Mouse (Mus musculus): ENCODE results near the gene Klc4. TPM values are rescaled to one million over a fixed set of nuclear protein-coding genes. Genes with fewer than 3 reads are reported as not detected.

The Klc4 gene
- polyA plus RNA-seq, 1 experiment, result 213 TPM

GRCm38 (mm10) chr17:46628791-46629684 is 16.8 kb downstream of the Klc4 start, which contains the start of gene Ptk7:
Gene Ptk7, minus strand, starts transcription at chr17:46629504.
- Histone ChIP-seq H3K27me3 (ENCODE audit: control insufficient read depth, insufficient read depth, low read length) (no peaks in the 10 kb centered on the region), H3K4me1 (ENCODE audit: control insufficient read depth, insufficient read depth, insufficient read length, low read length) (peaks cover 5% of the 10 kb centered on the region), H3K36me3 (ENCODE audit: control insufficient read depth, insufficient read depth, low read length) (peaks cover 31% of the 10 kb centered on the region), H3K4me3 (ENCODE audit: low read depth, low read length) (peak within 1 kb of the TSS; percentile 77), H3K27ac (ENCODE audit: insufficient read depth, low read depth, low read length) (peak within 1 kb of the TSS; percentile 44; the same call in 1 of the 2 replicates)
- TF ChIP-seq CTCF (IDR thresholded peaks at IDR 0.05; ENCODE audit: extremely low read depth, insufficient read length, insufficient replicate concordance, low read depth, low read length) (no peak), POLR2A (IDR thresholded peaks at IDR 0.05; ENCODE audit: low read depth, low read length) (0 out of 2 replicates have a peak, but pooled peaks have one; percentile 24)
- 1% methylated on average over 87 of the region's 90 CpGs for WGBS

GRCm38 (mm10) chr17:46628471-46628790 is 17.4 kb downstream of the Klc4 start:
- under 1% methylated on average over 13 of the region's 13 CpGs for WGBS
- H3K4me1 ChIP-seq (ENCODE audit: control insufficient read depth, insufficient read depth, insufficient read length, low read length), result peaks cover 5% of the 10 kb centered on the region
- peaks cover 25% of the 10 kb centered on the region for H3K36me3 ChIP-seq (ENCODE audit: control insufficient read depth, insufficient read depth, low read length)
- no peak for TF ChIP-seq POLR2A (IDR thresholded peaks at IDR 0.05; ENCODE audit: low read depth, low read length)
- no peak for TF ChIP-seq CTCF (IDR thresholded peaks at IDR 0.05; ENCODE audit: extremely low read depth, insufficient read length, insufficient replicate concordance, low read depth, low read length)
- no peaks in the 10 kb centered on the region for H3K27me3 ChIP-seq (ENCODE audit: control insufficient read depth, insufficient read depth, low read length)
- peak overlapping the region; percentile 77 for H3K4me3 ChIP-seq (ENCODE audit: low read depth, low read length)
- H3K27ac ChIP-seq (ENCODE audit: insufficient read depth, low read depth, low read length), result no peak overlapping the region

DNA sequence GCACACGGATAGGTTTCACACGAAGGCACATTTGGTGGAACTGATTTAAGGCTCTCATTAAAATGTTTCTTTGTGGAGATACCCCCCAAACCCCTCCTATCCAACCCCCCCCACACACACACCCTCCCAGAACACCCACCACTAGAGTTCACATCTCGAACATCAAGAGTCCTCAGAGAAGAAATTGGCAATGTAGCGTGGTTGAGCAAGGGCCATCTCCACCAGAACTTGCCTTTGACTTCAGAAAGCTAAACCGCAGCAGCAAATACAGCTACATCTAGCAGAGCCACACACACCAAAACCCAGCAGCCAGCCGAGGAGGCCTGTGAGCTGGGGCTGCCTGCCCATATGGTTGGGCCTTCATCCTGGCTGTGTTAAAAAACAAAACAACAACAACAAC is 18.4 kb downstream of the Klc4 start:
- no peak for TF ChIP-seq POLR2A (IDR thresholded peaks at IDR 0.05; ENCODE audit: low read depth, low read length)
- TF ChIP-seq CTCF (IDR thresholded peaks at IDR 0.05; ENCODE audit: extremely low read depth, insufficient read length, insufficient replicate concordance, low read depth, low read length), result no peak
- H3K4me3 ChIP-seq (ENCODE audit: low read depth, low read length), result no peak overlapping the region
- peaks cover 16% of the 10 kb centered on the region for H3K36me3 ChIP-seq (ENCODE audit: control insufficient read depth, insufficient read depth, low read length)
- H3K27me3 ChIP-seq (ENCODE audit: control insufficient read depth, insufficient read depth, low read length), result no peaks in the 10 kb centered on the region
- WGBS, result 81% methylated on average over 6 of the region's 6 CpGs
- no peak overlapping the region for H3K27ac ChIP-seq (ENCODE audit: insufficient read depth, low read depth, low read length)
- H3K4me1 ChIP-seq (ENCODE audit: control insufficient read depth, insufficient read depth, insufficient read length, low read length), result peaks cover 5% of the 10 kb centered on the region

GRCm38 (mm10) chr17:46624598-46624997 is 21.2 kb downstream of the Klc4 start:
- peaks cover 6% of the 10 kb centered on the region for H3K4me1 ChIP-seq (ENCODE audit: control insufficient read depth, insufficient read depth, insufficient read length, low read length)
- no peaks in the 10 kb centered on the region for H3K27me3 ChIP-seq (ENCODE audit: control insufficient read depth, insufficient read depth, low read length)
- no peak overlapping the region for H3K27ac ChIP-seq (ENCODE audit: insufficient read depth, low read depth, low read length)
- H3K36me3 ChIP-seq (ENCODE audit: control insufficient read depth, insufficient read depth, low read length), result no peaks in the 10 kb centered on the region
- H3K4me3 ChIP-seq (ENCODE audit: low read depth, low read length), result no peak overlapping the region
- TF ChIP-seq POLR2A (IDR thresholded peaks at IDR 0.05; ENCODE audit: low read depth, low read length), result no peak
- no peak for TF ChIP-seq CTCF (IDR thresholded peaks at IDR 0.05; ENCODE audit: extremely low read depth, insufficient read length, insufficient replicate concordance, low read depth, low read length)
- WGBS, result 79% methylated on average over 12 of the region's 12 CpGs

DNA sequence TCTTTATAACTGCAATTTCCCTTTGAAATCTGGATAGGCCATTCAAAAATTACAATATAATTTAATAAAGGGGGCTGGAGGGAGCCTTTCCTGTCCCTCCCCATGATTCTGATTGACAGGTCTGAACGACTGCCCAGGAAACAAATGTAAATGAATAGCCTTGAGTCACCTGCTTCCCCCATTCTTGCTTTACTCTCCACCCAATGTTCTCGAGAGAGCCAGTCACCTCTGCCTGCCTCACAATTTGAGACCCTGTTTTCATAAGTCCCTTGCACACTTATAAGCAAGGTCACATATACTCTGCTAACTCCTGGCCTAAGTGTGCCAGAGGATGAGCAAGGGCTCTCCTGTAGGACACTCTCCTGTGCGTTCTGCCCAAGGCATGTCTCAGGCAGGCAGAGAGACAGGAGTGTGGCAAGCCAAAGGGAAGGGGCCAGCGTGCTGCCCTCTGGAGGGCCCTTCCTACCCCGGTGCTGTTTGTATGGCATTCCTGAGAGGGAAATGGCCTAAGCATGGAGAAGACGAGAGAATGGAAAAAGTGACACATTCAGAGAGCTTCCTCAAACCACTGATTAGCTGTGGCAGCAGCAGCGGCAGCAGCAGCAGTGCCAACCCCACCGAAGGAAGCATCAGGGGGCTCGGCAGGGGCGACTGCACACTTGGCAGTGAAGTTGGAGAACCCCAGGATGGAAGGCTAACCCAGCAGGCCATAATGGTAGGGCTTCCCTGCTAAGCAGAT is 21.8 kb downstream of the Klc4 start:
- Histone ChIP-seq H3K36me3 (ENCODE audit: control insufficient read depth, insufficient read depth, low read length) (no peaks in the 10 kb centered on the region), H3K27ac (ENCODE audit: insufficient read depth, low read depth, low read length) (no peak overlapping the region), H3K4me3 (ENCODE audit: low read depth, low read length) (no peak overlapping the region), H3K4me1 (ENCODE audit: control insufficient read depth, insufficient read depth, insufficient read length, low read length) (peaks cover 6% of the 10 kb centered on the region), H3K27me3 (ENCODE audit: control insufficient read depth, insufficient read depth, low read length) (no peaks in the 10 kb centered on the region)
- TF ChIP-seq POLR2A (IDR thresholded peaks at IDR 0.05; ENCODE audit: low read depth, low read length), result no peak
- no peak for TF ChIP-seq CTCF (IDR thresholded peaks at IDR 0.05; ENCODE audit: extremely low read depth, insufficient read length, insufficient replicate concordance, low read depth, low read length)
- WGBS, result 46% methylated on average over 10 of the region's 10 CpGs

DNA sequence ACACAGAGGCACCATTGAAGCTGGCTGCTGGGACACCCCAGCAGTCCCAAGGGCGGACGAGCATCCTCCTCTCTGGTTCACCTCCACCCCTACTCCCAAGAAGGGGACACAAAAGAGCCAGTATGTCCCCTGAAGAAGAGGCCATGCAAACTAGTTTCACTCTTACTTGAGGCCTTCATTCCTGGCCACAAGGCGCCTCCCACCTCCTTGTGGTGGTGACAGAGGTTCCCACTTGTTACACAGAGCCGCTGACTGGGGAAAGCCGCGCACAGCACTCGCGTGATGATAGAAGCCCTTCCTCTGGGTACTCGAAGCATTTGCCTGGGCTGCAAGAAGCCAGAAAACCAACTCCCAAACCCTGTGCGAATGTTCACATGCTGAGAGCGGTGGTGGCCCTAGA is 23.6 kb downstream of the Klc4 start:
- Histone ChIP-seq H3K27me3 (ENCODE audit: control insufficient read depth, insufficient read depth, low read length) (no peaks in the 10 kb centered on the region), H3K27ac (ENCODE audit: insufficient read depth, low read depth, low read length) (peak overlapping the region; percentile 23; the same call in 1 of the 2 replicates), H3K4me3 (ENCODE audit: low read depth, low read length) (no peak overlapping the region), H3K36me3 (ENCODE audit: control insufficient read depth, insufficient read depth, low read length) (no peaks in the 10 kb centered on the region), H3K4me1 (ENCODE audit: control insufficient read depth, insufficient read depth, insufficient read length, low read length) (peaks cover 6% of the 10 kb centered on the region)
- WGBS, result 78% methylated on average over 11 of the region's 11 CpGs
- TF ChIP-seq CTCF (IDR thresholded peaks at IDR 0.05; ENCODE audit: extremely low read depth, insufficient read length, insufficient replicate concordance, low read depth, low read length), result no peak
- no peak for TF ChIP-seq POLR2A (IDR thresholded peaks at IDR 0.05; ENCODE audit: low read depth, low read length)

- H3K27me3 ChIP-seq (ENCODE audit: control insufficient read depth, insufficient read depth, low read length), result no peaks in the 10 kb centered on the region
- no peak overlapping the region for H3K27ac ChIP-seq (ENCODE audit: insufficient read depth, low read depth, low read length)
- TF ChIP-seq POLR2A (IDR thresholded peaks at IDR 0.05; ENCODE audit: low read depth, low read length), result no peak
- no peak for TF ChIP-seq CTCF (IDR thresholded peaks at IDR 0.05; ENCODE audit: extremely low read depth, insufficient read length, insufficient replicate concordance, low read depth, low read length)
- peaks cover 6% of the 10 kb centered on the region for H3K4me1 ChIP-seq (ENCODE audit: control insufficient read depth, insufficient read depth, insufficient read length, low read length)
- no peak overlapping the region for H3K4me3 ChIP-seq (ENCODE audit: low read depth, low read length)
- 73% methylated on average over 15 of the region's 15 CpGs for WGBS
- H3K36me3 ChIP-seq (ENCODE audit: control insufficient read depth, insufficient read depth, low read length), result no peaks in the 10 kb centered on the region
Measured at GRCm38 (mm10) chr17:46621324-46621723, 24.5 kb downstream of the Klc4 start.
